Mouse (Mus musculus) CH12.LX (cell line): Measurements from ENCODE around the gene Gm49337. TPM values are rescaled to one million over a fixed set of nuclear protein-coding genes. Genes with fewer than 3 reads are reported as not detected.
A peak's percentile ranks its signal among the peaks of the same experiment; 100 is the strongest.

Source experiments
- DNase-seq: peaks from one replicate; pipeline ENCODE4 v3.0.0-alpha.2; 2013; ENCODE audit errors: extremely low read depth
- H3K27ac ChIP-seq: 2 replicates; pipeline ENCODE4 v1.5.1; 2012; ENCODE audit warnings: low read depth, mild to moderate bottlenecking, control low read depth, moderate library complexity; ENCODE audit not compliant: insufficient read depth
- H3K27me3 ChIP-seq: replicated peaks from 2 replicates; pipeline ENCODE3; 2012; ENCODE audit warnings: inconsistent platforms
- H3K36me3 ChIP-seq, 2 experiments: replicated peaks in 1 of 2; 2 replicates each; pipeline versions ENCODE3 to v1.6.1; 2012; ENCODE audit warnings: inconsistent platforms in 1 of 2, low read length in 1 of 2, mild to moderate bottlenecking in 1 of 2, mixed read lengths in 1 of 2, moderate library complexity in 1 of 2; ENCODE audit not compliant: control insufficient read depth in 1 of 2, insufficient read depth in 1 of 2
- H3K4me1 ChIP-seq, 2 experiments: 2 replicates each; pipeline ENCODE4 v1.6.1; 2012; ENCODE audit warnings: inconsistent platforms in 1 of 2, moderate library complexity in 1 of 2; ENCODE audit not compliant: insufficient read depth in 2 of 2, control insufficient read depth in 1 of 2
- H3K4me2 ChIP-seq: 2 replicates; pipeline ENCODE4 v1.6.1; 2012; ENCODE audit warnings: low read depth, mild to moderate bottlenecking, control low read depth; ENCODE audit not compliant: poor library complexity, insufficient read depth, severe bottlenecking
- H3K4me3 ChIP-seq, 3 experiments: fragments of 150-350 bp in 1 of 3; sonication (generic) in 1 of 3; replicated peaks in 1 of 3; 2 replicates each; pipeline versions ENCODE3 to v1.5.1; 2011 to 2012; ENCODE audit warnings: low read depth in 2 of 3, low read length in 2 of 3, mild to moderate bottlenecking in 2 of 3, moderate library complexity in 2 of 3, control low read depth in 1 of 3, improper control_type of control experiment in 1 of 3, inconsistent platforms in 1 of 3, mixed read lengths in 1 of 3; ENCODE audit not compliant: poor library complexity in 1 of 3
- H3K79me2 ChIP-seq: replicated peaks from 2 replicates; pipeline ENCODE4 v1.6.1; 2012; ENCODE audit warnings: mild to moderate bottlenecking, moderate library complexity; ENCODE audit not compliant: control insufficient read depth, poor library complexity, insufficient read depth, severe bottlenecking; ENCODE audit errors: extremely low read depth
- H3K9ac ChIP-seq: 2 replicates; pipeline ENCODE4 v1.6.1; 2012; ENCODE audit warnings: low read depth, mild to moderate bottlenecking, control low read depth, moderate library complexity; ENCODE audit not compliant: insufficient read depth
- H3K9me3 ChIP-seq: replicated peaks from 2 replicates; pipeline ENCODE3; 2012; ENCODE audit warnings: low read length, inconsistent platforms, mixed read lengths
- CHD2 ChIP-seq: IDR thresholded peaks from 2 replicates; pipeline ENCODE4 v1.6.1; 2011; ENCODE audit warnings: low read length, improper control_type of control experiment
- EP300 ChIP-seq: IDR thresholded peaks from 2 replicates; pipeline ENCODE4 v1.6.1; 2011; ENCODE audit warnings: low read length, improper control_type of control experiment
- ETS1 ChIP-seq: conservative IDR thresholded peaks from 2 replicates; pipeline ENCODE4 v1.6.1; 2012; ENCODE audit warnings: low read depth, mild to moderate bottlenecking, inconsistent platforms, low read length, improper control_type of control experiment, moderate library complexity
- IRF4 ChIP-seq: IDR thresholded peaks from 2 replicates; pipeline ENCODE4 v1.6.1; 2014; ENCODE audit warnings: low read depth, mild to moderate bottlenecking, inconsistent platforms, low read length, improper control_type of control experiment
- JUN ChIP-seq: IDR thresholded peaks from 2 replicates; pipeline ENCODE4 v1.6.1; 2011; ENCODE audit warnings: low read depth, mild to moderate bottlenecking, low read length, improper control_type of control experiment, moderate library complexity; ENCODE audit not compliant: insufficient read depth
- MEF2A ChIP-seq: IDR thresholded peaks from 2 replicates; pipeline ENCODE4 v1.6.1; 2014; ENCODE audit warnings: low read depth, mild to moderate bottlenecking, inconsistent platforms, low read length, improper control_type of control experiment, borderline replicate concordance
- MYC ChIP-seq: IDR thresholded peaks from 2 replicates; pipeline ENCODE4 v1.6.1; 2011; ENCODE audit warnings: low read depth, mild to moderate bottlenecking, improper control_type of control experiment, low read length
- PAX5 ChIP-seq: IDR thresholded peaks from 2 replicates; pipeline ENCODE4 v1.6.1; 2012; ENCODE audit warnings: low read length, inconsistent platforms, mixed read lengths
- RAD21 ChIP-seq: IDR thresholded peaks from 2 replicates; pipeline ENCODE4 v1.6.1; 2011; ENCODE audit warnings: low read depth, mild to moderate bottlenecking, low read length, improper control_type of control experiment, moderate library complexity
- RCOR1 ChIP-seq: conservative IDR thresholded peaks from 2 replicates; pipeline ENCODE4 v1.6.1; 2012; ENCODE audit warnings: low read depth, mild to moderate bottlenecking, inconsistent platforms, low read length, improper control_type of control experiment
- SIN3A ChIP-seq: IDR thresholded peaks from 2 replicates; pipeline ENCODE4 v1.6.1; 2012; ENCODE audit warnings: low read length, improper control_type of control experiment, inconsistent platforms
- SMC3 ChIP-seq: IDR thresholded peaks from 2 replicates; pipeline ENCODE4 v1.6.1; 2011; ENCODE audit warnings: low read depth, low read length, improper control_type of control experiment
- TCF12 ChIP-seq: IDR thresholded peaks from 2 replicates; pipeline ENCODE4 v1.6.1; 2014; ENCODE audit warnings: low read depth, mild to moderate bottlenecking, inconsistent platforms, low read length, improper control_type of control experiment
- ZC3H11A ChIP-seq: IDR thresholded peaks from 2 replicates; pipeline ENCODE4 v1.6.1; 2012; ENCODE audit warnings: low read depth, mild to moderate bottlenecking, inconsistent platforms, low read length, improper control_type of control experiment
- ZNF384 ChIP-seq: IDR thresholded peaks from 2 replicates; pipeline ENCODE4 v1.6.1; 2012; ENCODE audit warnings: low read depth, low read length, improper control_type of control experiment, inconsistent platforms
- dilution Hi-C: fragments of 300-500 bp; cut with MboI; formaldehyde crosslinking; loops from 2 replicates; pipeline ENCODE4 v1.14.3; 2020; ENCODE audit warnings: low sequenced_read_pairs; ENCODE audit not compliant: extremely low pct_unique_long_range_greater_than_20kb, extremely low pct_ligation_motif_present
- in situ Hi-C: fragments of 300-500 bp; cut with MboI; formaldehyde crosslinking; loops from 3 replicates; pipeline ENCODE4 v1.14.3; 2019; ENCODE audit warnings: low sequenced_read_pairs, low pct_ligation_motif_present, low pct_unique_long_range_greater_than_20kb, mixed read lengths
- polyA plus RNA-seq: library from polyadenylated mRNA; unstranded; fragments of >175 nt; gene quantifications from 2 replicates; pipeline ENCODE4 v1.2.1, GENCODE M21; 2012; ENCODE audit warnings: low read depth; ENCODE audit not compliant: insufficient read length
- total RNA-seq, 2 experiments: library from RNA; depleted of rRNA; stranded (reverse); fragments of 300-350 nt in 1 of 2; fragments of >200 nt in 1 of 2; gene quantifications; 2 replicates each; pipeline ENCODE4 v1.2.3; 2012 to 2014

The Gm49337 gene
- total and polyA plus RNA-seq, 3 experiments = not detected

DNA sequence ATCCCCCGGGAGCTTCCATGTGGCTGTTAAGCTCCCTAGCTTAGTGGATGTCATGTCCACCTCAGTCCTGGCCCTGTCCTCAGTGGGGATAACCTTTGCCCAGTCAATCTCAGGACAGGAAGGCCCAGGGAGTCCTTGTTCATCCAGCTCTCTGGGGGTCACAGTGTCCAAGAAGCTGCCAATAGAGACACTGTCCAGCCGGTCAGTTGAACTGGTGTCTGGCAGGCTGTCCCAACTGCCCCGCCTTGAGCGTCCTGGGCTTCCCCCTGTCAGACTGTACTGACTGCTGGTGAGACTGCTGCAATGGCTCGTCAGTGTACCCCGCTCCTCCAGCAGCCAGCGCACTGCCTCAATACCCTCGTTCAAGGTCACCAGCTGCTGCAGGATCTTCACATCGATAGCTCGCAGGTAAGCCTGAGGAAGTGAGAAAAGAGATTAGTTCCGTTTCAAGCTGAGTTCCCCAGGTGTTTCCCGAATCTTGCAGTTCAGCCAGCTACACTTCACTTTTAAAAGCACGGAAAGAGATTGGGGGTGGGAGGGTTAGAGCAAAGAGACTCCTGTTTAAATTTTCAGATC lies 35.7 kb upstream of the Gm49337 start:
- H3K4me2 ChIP-seq = peak overlapping the region; percentile 8
- TF ChIP-seq RCOR1 (0 out of 2 replicates have a peak, but pooled peaks have one; percentile 29), IRF4 (peak; percentile 83), JUN (no peak), ETS1 (peak; percentile 43; the same call in 1 of the 2 replicates), ZC3H11A (no peak), SIN3A (no peak), SMC3 (no peak), MEF2A (0 out of 2 replicates have a peak, but pooled peaks have one; percentile 42), TCF12 (peak; percentile 59; the same call in 1 of the 2 replicates), EP300 (peak; percentile 87), RAD21 (no peak; the same call in 1 of the 2 replicates), CHD2 (peak; percentile 55; the same call in 1 of the 2 replicates), MYC (no peak)
- TF ChIP-seq, all 38 proteins: peak for 7
- Histone ChIP-seq H3K36me3 (peaks cover 0 to 2% of the 10 kb centered on the region in 2 experiments), H3K27me3 (peaks cover 3% of the 10 kb centered on the region), H3K79me2 (no peaks in the 10 kb centered on the region), H3K9me3 (no peaks in the 10 kb centered on the region), H3K4me1 (peaks cover 6 to 49% of the 10 kb centered on the region in 2 experiments), H3K27ac (no peak overlapping the region), H3K9ac (no peak overlapping the region), H3K4me3 (peak overlapping the region in 1 of 3 experiments; percentile 2)
- in situ Hi-C loops (no loop called here), dilution Hi-C loops (no loop called here)
- peak; percentile 69 for DNase-seq

DNA sequence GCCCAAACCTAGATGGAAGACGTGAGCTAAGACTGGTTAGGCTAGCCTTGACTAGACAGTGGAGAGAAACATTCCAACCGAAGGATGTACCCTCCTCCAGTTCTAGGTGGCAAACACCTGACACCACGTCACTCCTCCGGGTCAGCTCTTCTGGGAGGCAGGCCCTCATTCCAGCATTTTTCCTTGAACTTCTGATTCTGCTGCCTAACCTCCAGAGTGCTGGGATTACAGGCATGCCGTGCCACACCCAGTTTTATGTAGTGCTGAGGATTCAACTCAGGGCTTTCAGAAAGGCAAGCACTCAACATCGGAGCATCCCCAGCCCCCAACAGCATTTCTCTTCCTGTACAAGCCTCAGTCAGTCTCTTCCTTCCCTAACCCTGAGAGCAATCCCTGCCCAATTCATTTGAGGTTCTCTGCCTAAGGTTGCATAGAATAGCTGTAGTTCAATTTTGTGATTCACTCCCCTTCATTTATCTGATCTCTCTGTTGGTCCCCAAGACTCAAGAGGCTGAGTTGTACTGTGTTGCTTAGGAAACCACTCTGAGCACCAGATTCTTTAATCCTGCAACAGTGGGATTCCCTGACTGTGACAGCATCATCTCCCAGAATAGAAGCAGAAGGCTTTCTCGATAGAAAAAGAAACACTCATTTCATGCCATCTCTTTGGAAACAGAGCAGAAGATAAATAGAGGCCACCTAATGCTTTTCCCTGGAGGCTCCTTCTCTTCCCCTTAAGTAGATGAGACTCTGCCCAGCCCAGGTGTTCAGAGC lies 32.2 kb upstream of the Gm49337 start:
- in situ Hi-C loops = no loop called here
- no peak overlapping the region for H3K9ac ChIP-seq

More for the DNA sequence above, 32.2 kb upstream of the Gm49337 start:
- no peak overlapping the region for H3K4me3 ChIP-seq
- H3K36me3 ChIP-seq = no peaks in the 10 kb centered on the region
- TF ChIP-seq ZNF384 = no peak
- no peak for TF ChIP-seq PAX5
- TF ChIP-seq MEF2A = peak; percentile 69; the same call in 1 of the 2 replicates
- TF ChIP-seq ETS1 = peak; percentile 18; the same call in 1 of the 2 replicates
- H3K79me2 ChIP-seq = no peaks in the 10 kb centered on the region
- peaks cover 6 to 34% of the 10 kb centered on the region in 2 experiments for H3K4me1 ChIP-seq
- H3K4me2 ChIP-seq = no peak overlapping the region
- no peak for DNase-seq
- H3K27ac ChIP-seq = no peak overlapping the region
- H3K9me3 ChIP-seq = no peaks in the 10 kb centered on the region
- H3K27me3 ChIP-seq = peaks cover 3% of the 10 kb centered on the region
- dilution Hi-C loops = no loop called here
